Mouse (Mus musculus) G1E (cell line): ENCODE results near the gene Pex14. TPM values are rescaled to one million over a fixed set of nuclear protein-coding genes. Genes with fewer than 3 reads are reported as not detected.

Experiments
- ATAC-seq: 2 replicates; pipeline ENCODE4 v1.8.0; 2016; ENCODE audit warnings: mild to moderate bottlenecking; ENCODE audit not compliant: insufficient number of reproducible peaks, poor library complexity, low FRiP score, severe bottlenecking; ENCODE audit errors: extremely low read depth
- DNase-seq: peaks from one replicate; pipeline ENCODE4 v3.0.0; 2012; ENCODE audit warnings: low spot score
- H3K27me3 ChIP-seq: 2 replicates; pipeline ENCODE4 v1.6.1; 2012; ENCODE audit warnings: mild to moderate bottlenecking, low read length, inconsistent platforms; ENCODE audit not compliant: insufficient read depth
- H3K36me3 ChIP-seq: replicated peaks from 2 replicates; pipeline ENCODE3; 2012; ENCODE audit warnings: mild to moderate bottlenecking, inconsistent platforms
- H3K4me1 ChIP-seq: 2 replicates; pipeline ENCODE4 v1.6.1; 2012; ENCODE audit warnings: low read depth, low read length, inconsistent platforms, mixed read lengths; ENCODE audit not compliant: insufficient read depth
- H3K4me3 ChIP-seq: 2 replicates; pipeline ENCODE4 v1.5.1; 2012; ENCODE audit warnings: low read depth, mild to moderate bottlenecking, inconsistent platforms, low read length, moderate library complexity, mixed read lengths
- H3K9me3 ChIP-seq: replicated peaks from 2 replicates; pipeline ENCODE4 v1.6.1; 2012; ENCODE audit warnings: inconsistent platforms
- CTCF ChIP-seq: IDR thresholded peaks from 2 replicates; pipeline ENCODE4 v1.5.1; 2012; ENCODE audit warnings: low read depth, low read length, inconsistent platforms, mixed read lengths
- GATA1 ChIP-seq: IDR thresholded peaks from 2 replicates; pipeline ENCODE4 v1.6.1; 2012; ENCODE audit warnings: borderline replicate concordance, low read length, inconsistent platforms, mixed read lengths
- GATA2 ChIP-seq: IDR thresholded peaks from 2 replicates; pipeline ENCODE4 v1.6.1; 2012; ENCODE audit warnings: low read depth, low read length, inconsistent platforms, borderline replicate concordance
- POLR2AphosphoS5 ChIP-seq: IDR thresholded peaks from 2 replicates; pipeline ENCODE4 v1.6.1; 2012; ENCODE audit warnings: low read depth, low read length, inconsistent platforms; ENCODE audit not compliant: insufficient replicate concordance
- TAL1 ChIP-seq: conservative IDR thresholded peaks from 2 replicates; pipeline ENCODE4 v1.6.1; 2012; ENCODE audit warnings: low read depth, low read length, inconsistent platforms, mixed read lengths
- polyA plus RNA-seq: library from polyadenylated mRNA; stranded (reverse); fragments of >175 nt; gene quantifications from 2 replicates; pipeline ENCODE4 v1.2.3, GENCODE M21; 2012
- total RNA-seq, 2 experiments: library from RNA; stranded (forward) in 1 of 2; stranded (reverse) in 1 of 2; fragments of 200-1000 nt in 1 of 2; fragments of >200 nt in 1 of 2; fragmentation: Nextera tagmentation in 1 of 2; gene quantifications; 2 replicates each; pipeline ENCODE4 v1.2.3; 2014 to 2017

Pex14 gene
- total and polyA plus RNA-seq, 3 experiments = 13.3 to 47.5 (median 21.1) TPM

DNA sequence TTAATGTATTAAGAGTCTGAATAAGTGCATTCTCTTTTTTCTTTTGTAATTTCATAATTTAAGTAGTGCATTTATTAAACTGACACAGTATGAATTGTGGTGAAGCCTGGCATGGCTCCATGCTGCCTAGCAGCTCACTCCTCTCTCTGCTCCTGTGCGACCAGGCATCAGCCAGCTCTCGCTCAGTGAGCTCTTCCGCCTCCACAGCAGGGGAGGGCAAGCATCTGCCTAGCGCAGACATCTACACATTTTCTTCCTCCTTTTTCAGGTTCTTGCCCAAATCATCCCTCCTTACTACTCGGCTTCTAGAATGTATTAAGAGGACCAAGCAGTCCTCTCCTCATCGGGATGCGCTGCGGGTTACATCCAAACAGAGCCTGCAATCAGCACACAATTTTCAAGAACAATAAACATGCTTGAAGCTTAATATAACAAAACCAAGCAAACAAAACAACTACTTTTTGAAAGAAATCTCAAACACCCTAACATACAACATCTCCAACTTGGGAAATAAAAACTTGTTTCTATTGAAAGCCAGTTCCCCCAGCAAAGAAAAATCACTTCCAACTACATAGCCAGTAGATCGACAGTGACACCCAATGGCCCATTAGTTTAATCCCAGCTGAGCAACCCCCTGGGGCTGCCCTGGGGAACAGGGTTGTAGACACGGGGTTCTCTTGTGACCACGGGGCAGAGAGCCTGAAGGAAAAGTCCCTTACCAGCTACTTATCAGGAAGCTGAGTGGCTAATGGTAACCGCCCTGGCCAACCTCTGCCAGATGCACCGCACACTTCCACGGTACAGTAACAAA is 38.9 kb downstream of the Pex14 start:
- no peak for ATAC-seq
- Histone ChIP-seq H3K9me3 (no peaks in the 10 kb centered on the region), H3K4me1 (no peaks in the 10 kb centered on the region), H3K4me3 (no peak overlapping the region), H3K27me3 (no peaks in the 10 kb centered on the region), H3K36me3 (peaks cover 83% of the 10 kb centered on the region)
- no peak for DNase-seq
- TF ChIP-seq POLR2AphosphoS5 (no peak), GATA2 (no peak), TAL1 (no peak), GATA1 (no peak), CTCF (no peak)

DNA sequence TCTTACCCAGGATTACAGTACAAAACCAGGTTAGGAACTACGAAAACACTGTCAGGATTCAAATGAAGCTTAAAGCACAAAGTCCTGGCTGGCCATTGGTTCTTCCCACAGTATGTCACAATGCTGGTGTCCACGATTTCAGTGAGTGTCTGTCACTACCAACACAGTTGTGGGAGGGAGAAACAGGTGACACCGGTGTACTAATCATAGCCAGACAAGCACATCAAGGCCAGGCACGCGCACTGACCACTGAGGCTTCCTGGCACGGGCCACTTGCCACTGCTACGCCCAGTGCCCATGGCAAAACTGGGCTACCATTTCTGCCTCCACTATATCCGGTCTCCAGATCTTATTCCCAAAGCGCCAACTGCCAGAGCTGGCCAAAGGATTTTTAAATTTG is 40.0 kb downstream of the Pex14 start:
- DNase-seq (no peak), ATAC-seq (no peak)
- Histone ChIP-seq H3K27me3 (no peaks in the 10 kb centered on the region), H3K4me1 (no peaks in the 10 kb centered on the region), H3K36me3 (peaks cover 86% of the 10 kb centered on the region), H3K4me3 (no peak overlapping the region), H3K9me3 (no peaks in the 10 kb centered on the region)
- no peak for TF ChIP-seq GATA2
- TF ChIP-seq POLR2AphosphoS5 = no peak
- TF ChIP-seq GATA1 = no peak
- no peak for TF ChIP-seq TAL1
- no peak for TF ChIP-seq CTCF

DNA sequence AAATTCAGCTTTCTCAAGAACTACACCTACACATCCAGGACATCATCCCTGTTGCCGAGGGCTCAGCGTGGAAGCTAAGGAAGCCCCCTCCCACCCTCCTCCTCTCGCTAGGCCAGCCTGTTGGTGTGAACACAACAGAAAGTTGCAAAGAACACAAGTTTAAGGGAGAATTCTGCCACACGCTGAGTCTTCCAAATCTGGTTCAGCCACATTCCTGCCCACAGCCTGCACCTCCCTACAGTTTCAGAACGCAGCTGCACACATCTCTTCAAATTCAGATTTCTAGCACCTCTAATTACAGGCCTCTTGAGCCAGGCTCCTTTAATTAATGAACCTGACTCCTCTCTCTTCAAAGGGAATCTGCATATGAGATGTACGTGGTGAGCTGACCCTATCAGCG is 41.4 kb downstream of the Pex14 start:
- ATAC-seq = no peak
- Histone ChIP-seq H3K27me3 (no peaks in the 10 kb centered on the region), H3K9me3 (no peaks in the 10 kb centered on the region), H3K4me1 (no peaks in the 10 kb centered on the region), H3K36me3 (peaks cover 83% of the 10 kb centered on the region), H3K4me3 (no peak overlapping the region)
- no peak for DNase-seq
- no peak for TF ChIP-seq POLR2AphosphoS5
- TF ChIP-seq GATA2 = no peak
- TF ChIP-seq CTCF = no peak
- TF ChIP-seq GATA1 = no peak
- TF ChIP-seq TAL1 = no peak

DNA sequence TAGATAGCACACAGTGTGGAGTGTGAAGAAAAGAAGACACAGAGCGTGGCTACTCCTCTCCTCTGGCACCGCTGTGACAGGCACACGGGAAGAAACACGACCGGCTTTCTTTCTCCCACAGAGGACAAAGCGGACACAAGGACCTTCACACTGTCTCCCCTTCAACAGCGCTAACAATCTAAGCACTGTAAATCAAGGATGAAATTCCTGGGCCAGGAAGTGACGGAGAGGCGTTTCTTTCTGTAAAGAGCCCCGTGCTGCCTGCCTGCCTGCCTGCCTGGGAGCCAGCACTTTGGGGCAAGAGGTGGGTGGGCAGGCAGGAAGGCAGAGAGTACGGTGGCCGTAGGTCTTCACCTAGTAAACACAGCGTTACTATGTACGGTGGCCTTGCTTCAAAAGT is 42.2 kb downstream of the Pex14 start:
- Histone ChIP-seq H3K36me3 (peaks cover 82% of the 10 kb centered on the region), H3K9me3 (no peaks in the 10 kb centered on the region)

DNA sequence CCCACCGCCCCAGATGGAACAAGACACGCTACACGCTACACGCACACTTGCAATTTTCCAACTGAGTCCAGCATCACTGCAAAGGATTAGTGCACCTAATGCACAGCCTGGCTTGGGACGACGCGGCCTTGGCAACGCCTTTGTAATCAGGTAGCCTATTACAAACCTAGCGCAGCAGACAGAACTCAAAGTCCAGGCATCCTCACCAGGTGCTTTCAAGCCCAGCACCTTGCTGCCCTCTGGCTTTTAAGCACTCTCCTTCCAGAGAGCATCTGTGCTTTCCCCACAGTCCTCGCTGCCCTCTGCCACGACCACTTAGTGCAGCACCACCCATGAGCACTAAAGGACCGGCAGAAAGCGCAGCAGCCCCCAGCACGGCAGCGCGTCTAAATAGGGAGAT is 42.7 kb downstream of the Pex14 start:
- Histone ChIP-seq H3K27me3 (no peaks in the 10 kb centered on the region), H3K4me1 (no peaks in the 10 kb centered on the region), H3K4me3 (no peak overlapping the region), H3K36me3 (peaks cover 80% of the 10 kb centered on the region), H3K9me3 (no peaks in the 10 kb centered on the region)
- DNase-seq = no peak
- no peak for TF ChIP-seq POLR2AphosphoS5
- TF ChIP-seq GATA1 = no peak
- no peak for TF ChIP-seq GATA2
- TF ChIP-seq TAL1 = no peak
- ATAC-seq = no peak

More for the DNA sequence above, 42.2 kb downstream of the Pex14 start:
- Histone ChIP-seq H3K4me1 (no peaks in the 10 kb centered on the region), H3K4me3 (no peak overlapping the region), H3K27me3 (no peaks in the 10 kb centered on the region)
- no peak for TF ChIP-seq GATA2
- TF ChIP-seq GATA1 = no peak
- no peak for TF ChIP-seq TAL1
- TF ChIP-seq POLR2AphosphoS5 = no peak
- no peak for TF ChIP-seq CTCF
- DNase-seq (no peak), ATAC-seq (no peak)

DNA sequence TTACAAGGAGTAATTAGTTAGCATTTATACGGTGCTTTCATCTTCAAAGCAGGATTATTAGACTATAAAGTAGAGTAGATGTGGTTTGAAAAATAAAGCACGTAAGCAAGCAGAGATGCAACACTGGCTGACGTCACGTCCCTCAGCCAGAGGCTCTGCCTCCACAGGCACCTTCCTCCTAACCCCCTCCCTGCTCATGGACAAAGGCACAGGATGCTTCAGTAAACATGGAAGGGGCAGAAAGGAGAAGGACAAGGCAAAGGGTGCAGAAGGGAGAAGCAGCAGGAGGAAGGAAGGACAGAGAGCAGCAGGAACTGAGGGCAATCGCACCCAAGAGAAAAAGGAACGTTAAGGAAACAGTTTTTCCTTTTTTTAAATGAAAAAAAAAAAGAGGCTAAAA is 43.8 kb downstream of the Pex14 start:
- DNase-seq (no peak), ATAC-seq (no peak)
- TF ChIP-seq POLR2AphosphoS5 (no peak), GATA2 (no peak), GATA1 (no peak)
- H3K4me3 ChIP-seq = no peak overlapping the region
- H3K36me3 ChIP-seq = peaks cover 79% of the 10 kb centered on the region
- no peaks in the 10 kb centered on the region for H3K4me1 ChIP-seq
- no peaks in the 10 kb centered on the region for H3K27me3 ChIP-seq
- H3K9me3 ChIP-seq = no peaks in the 10 kb centered on the region
